Mouse (Mus musculus) fat pad, adult 2 months (tissue): ENCODE measurements around the gene Pcyox1.
A peak's percentile ranks its signal among the peaks of the same experiment; 100 is the strongest.
"Not testable (repeated sequence)": the region's sequence is repeated elsewhere in the genome, so short reads cannot be mapped to it uniquely, and the experiment has no call there.

Source experiments
- DNase-seq: peaks from one replicate; pipeline ENCODE4 v3.0.0-alpha.2; 2011; ENCODE audit warnings: low read depth, low spot score; ENCODE audit errors: extremely low read depth

Pcyox1 gene

GRCm38 (mm10) chr6:86368479-86368878, 28.5 kb downstream of the Pcyox1 start:
- no peak for DNase-seq

GRCm38 (mm10) chr6:86366853-86367249, 30.1 kb downstream of the Pcyox1 start:
- no peak for DNase-seq

- no peak for DNase-seq
Measured at GRCm38 (mm10) chr6:86366125-86366852, 30.7 kb downstream of the Pcyox1 start.

GRCm38 (mm10) chr6:86365371-86366124, 31.4 kb downstream of the Pcyox1 start, which contains the start of gene Fam136a:
Fam136a (plus strand) TSS chr6:86365646.
- DNase-seq: peak; percentile 69

GRCm38 (mm10) chr6:86364442-86365141, 32.4 kb downstream of the Pcyox1 start:
- DNase-seq: no peak

GRCm38 (mm10) chr6:86361373-86361772, 35.6 kb downstream of the Pcyox1 start:
- DNase-seq: no peak

- DNase-seq: no peak
Measured at GRCm38 (mm10) chr6:86360691-86361090, 36.3 kb downstream of the Pcyox1 start.

GRCm38 (mm10) chr6:86356956-86357355, 40.0 kb downstream of the Pcyox1 start:
- DNase-seq: no peak

GRCm38 (mm10) chr6:86354948-86355347, 42.0 kb downstream of the Pcyox1 start:
- DNase-seq: no peak

GRCm38 (mm10) chr6:86349257-86349656, 47.7 kb downstream of the Pcyox1 start:
- no peak for DNase-seq

- DNase-seq: no peak
Measured at GRCm38 (mm10) chr6:86346063-86346462, 50.9 kb downstream of the Pcyox1 start.

GRCm38 (mm10) chr6:86343656-86344055, 53.3 kb downstream of the Pcyox1 start:
- no peak for DNase-seq

- DNase-seq: not testable (repeated sequence)
Measured at GRCm38 (mm10) chr6:86336340-86336739, 60.6 kb downstream of the Pcyox1 start.
